ENCODE assay signal across 20 mouse cellular contexts in the genomic region with DNA sequence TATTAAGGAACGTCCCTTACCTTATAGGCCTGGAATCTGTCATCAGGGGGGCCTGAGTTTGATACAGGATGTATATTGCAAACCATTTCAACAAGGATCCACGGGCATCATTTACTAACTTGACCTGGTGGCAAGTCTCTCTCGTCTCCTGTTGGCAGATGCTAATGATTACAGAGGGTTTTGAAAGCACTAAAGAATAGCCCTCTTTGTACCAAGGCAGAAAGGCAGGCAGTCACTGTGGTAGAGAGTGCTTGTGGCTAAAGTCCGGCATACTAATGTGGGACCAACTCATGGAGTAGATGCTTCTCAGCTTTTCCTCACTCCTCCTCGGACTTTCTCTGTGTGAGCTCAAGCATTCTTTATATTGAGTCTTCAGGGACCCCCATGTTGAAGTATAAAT.
"Had no signal": no experiment of that assay in that cellular context is flagged by ENCODE, and none has a peak within 500 bp of the region (broad histone marks: within the 10 kb centered on the region; RNA-seq: fewer than 3 reads in every experiment).

No protein-coding gene starts in this region.

- ATAC-seq: liver, postnatal 0 days; lung, postnatal 0 days; midbrain, embryonic 13.5 days; midbrain, embryonic 15.5 days had no signal

- H3K4me3 ChIP-seq: liver, embryonic 15.5 days; lung, embryonic 15.5 days; megakaryocyte, embryonic 14.5 days; midbrain, embryonic 13.5 days; midbrain, embryonic 15.5 days; myocyte; neural tube, embryonic 13.5 days; neural tube, embryonic 15.5 days; stomach, embryonic 15.5 days had no signal

- H3K4me1 ChIP-seq: megakaryocyte, embryonic 14.5 days had no signal

- DNase-seq: liver, postnatal 0 days; lung, adult 2 months; lung, postnatal 14 days; lung, postnatal 36 days; right cerebral cortex, postnatal 14 days; thymus, adult 2 months; thymus, postnatal 25 days; thymus, postnatal 4 days had no signal

- H3K27ac ChIP-seq: liver, embryonic 15.5 days; lung, embryonic 15.5 days; macrophage; midbrain, embryonic 13.5 days; midbrain, embryonic 15.5 days; neural tube, embryonic 13.5 days; neural tube, embryonic 15.5 days; stomach, embryonic 15.5 days; stomach, postnatal 0 days had no signal
